Mouse (Mus musculus): ENCODE results near the gene Kalrn.

Kalrn gene

GRCm38 (mm10) chr16:34344895-34345876 is 228.1 kb downstream of the Kalrn start:
- DNase-seq, result peak; percentile 47 to 59

- DNase-seq, result peak; percentile 59 to 67
Observed at GRCm38 (mm10) chr16:34343968-34344367, 229.4 kb downstream of the Kalrn start.

- DNase-seq, result no peak
Observed at GRCm38 (mm10) chr16:34343161-34343560, 230.2 kb downstream of the Kalrn start.

- peak; percentile 74 to 85 for DNase-seq
Observed at GRCm38 (mm10) chr16:34342369-34343160, 230.8 kb downstream of the Kalrn start.

GRCm38 (mm10) chr16:34334919-34335318 is 238.4 kb downstream of the Kalrn start:
- peak; percentile 54 to 64 for DNase-seq

- DNase-seq, result no peak
Observed at GRCm38 (mm10) chr16:34331630-34332029, 241.7 kb downstream of the Kalrn start.

- DNase-seq, result peak in 1 of 2 experiments; percentile 22
Observed at GRCm38 (mm10) chr16:34329876-34330275, 243.5 kb downstream of the Kalrn start.

- peak; percentile 87 to 88 for DNase-seq
Observed at GRCm38 (mm10) chr16:34329431-34329873, 243.9 kb downstream of the Kalrn start.

- no peak for DNase-seq
Observed at GRCm38 (mm10) chr16:34327890-34328289, 245.4 kb downstream of the Kalrn start.

GRCm38 (mm10) chr16:34325869-34326268 is 247.5 kb downstream of the Kalrn start:
- DNase-seq, result no peak

GRCm38 (mm10) chr16:34325161-34325560 is 248.2 kb downstream of the Kalrn start:
- DNase-seq, result peak; percentile 28 to 33

GRCm38 (mm10) chr16:34324735-34325134 is 248.6 kb downstream of the Kalrn start:
- DNase-seq, result peak; percentile 34 to 38

- DNase-seq, result no peak
Observed at GRCm38 (mm10) chr16:34323496-34323895, 249.8 kb downstream of the Kalrn start.

GRCm38 (mm10) chr16:34322546-34322945 is 250.8 kb downstream of the Kalrn start:
- peak; percentile 96 to 97 for DNase-seq

GRCm38 (mm10) chr16:34321066-34321790 is 252.1 kb downstream of the Kalrn start:
- DNase-seq, result peak; percentile 55 to 66

GRCm38 (mm10) chr16:34320023-34320800 is 253.1 kb downstream of the Kalrn start:
- DNase-seq, result peak; percentile 53 to 55

GRCm38 (mm10) chr16:34317110-34317509 is 256.2 kb downstream of the Kalrn start:
- no peak for DNase-seq

- DNase-seq, result peak; percentile 28 to 30
Observed at GRCm38 (mm10) chr16:34316253-34316652, 257.1 kb downstream of the Kalrn start.

GRCm38 (mm10) chr16:34314071-34314470 is 259.3 kb downstream of the Kalrn start:
- DNase-seq, result no peak

- DNase-seq, result peak; percentile 61 to 69
Observed at GRCm38 (mm10) chr16:34311577-34311976, 261.8 kb downstream of the Kalrn start.

GRCm38 (mm10) chr16:34310363-34310762 is 263.0 kb downstream of the Kalrn start:
- DNase-seq, result no peak

- no peak for DNase-seq
Observed at GRCm38 (mm10) chr16:34308324-34308723, 265.0 kb downstream of the Kalrn start.
